Mouse (Mus musculus) megakaryocyte, embryonic 14.5 days (primary cell): ENCODE measurements around the gene Fam71b.

Experiments
- FLI1 ChIP-seq: IDR thresholded peaks from 2 replicates; pipeline ENCODE4 v1.6.1; 2012; ENCODE audit warnings: low read length, inconsistent platforms, mixed read lengths
- GATA1 ChIP-seq: IDR thresholded peaks from 3 replicates; pipeline ENCODE4 v1.6.1; 2012; ENCODE audit warnings: mixed read lengths, low read length, inconsistent platforms, borderline replicate concordance

DNA sequence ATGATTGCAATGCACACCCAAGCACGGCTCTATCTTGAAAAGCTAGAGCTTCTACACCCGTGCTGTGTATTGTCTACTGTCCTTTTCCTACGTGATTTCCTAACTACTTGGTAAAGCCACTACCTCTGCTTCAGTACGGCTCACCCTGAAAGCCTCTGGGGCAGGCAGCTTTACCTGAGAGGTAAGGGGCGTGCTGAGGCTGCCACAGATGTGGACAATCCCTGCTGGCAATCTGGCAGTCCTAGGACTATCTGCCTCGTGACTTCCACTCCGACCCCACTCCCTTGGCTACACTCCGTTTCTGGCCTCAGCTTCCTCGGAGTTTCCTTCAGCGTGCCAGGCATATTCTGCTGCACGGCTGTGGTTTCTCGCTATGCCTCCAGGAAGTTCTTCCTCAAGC lies 5.2 kb downstream of the Fam71b start:
- TF ChIP-seq GATA1 (no peak), FLI1 (no peak)
